Mouse (Mus musculus) heart, adult 11 months (tissue): ENCODE results near the gene Fkbp4.
"Not testable (repeated sequence)": the region's sequence is repeated elsewhere in the genome, so short reads cannot be mapped to it uniquely, and the experiment has no call there.

Source experiments
- DNase-seq: peaks from one replicate; pipeline ENCODE4 v3.0.0; 2022

The Fkbp4 gene

DNA sequence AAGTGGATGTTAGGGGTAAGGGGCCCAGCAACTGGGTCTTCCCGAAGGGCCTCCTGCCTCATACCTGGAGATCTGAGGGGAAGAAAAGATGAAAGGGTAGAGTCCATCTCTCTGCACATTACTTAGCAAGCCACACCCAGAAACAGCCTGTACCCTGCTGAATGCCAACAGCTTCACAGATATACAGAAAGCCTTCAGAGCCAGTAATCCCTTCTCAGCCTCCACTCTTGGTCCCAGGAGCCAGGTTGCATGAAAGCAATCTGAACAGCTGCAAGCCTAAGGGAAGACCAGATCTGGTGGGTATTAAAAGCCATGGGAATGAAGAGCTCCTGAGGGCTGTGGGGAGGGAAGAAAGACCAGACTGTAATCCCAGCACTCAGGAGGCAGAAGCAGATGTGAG lies 49.3 kb downstream of the Fkbp4 start:
- no peak for DNase-seq

GRCm38 (mm10) chr6:128385026-128385425 lies 53.5 kb downstream of the Fkbp4 start:
- DNase-seq, result no peak

- DNase-seq, result no peak
These were observed 54.7 kb downstream of the Fkbp4 start for GRCm38 (mm10) chr6:128383752-128384151.

GRCm38 (mm10) chr6:128381254-128381653 lies 57.2 kb downstream of the Fkbp4 start:
- DNase-seq, result no peak

GRCm38 (mm10) chr6:128380594-128381167 lies 57.8 kb downstream of the Fkbp4 start:
- not testable (repeated sequence) for DNase-seq
